Mouse (Mus musculus): ENCODE results near the gene Nrg3. TPM values are rescaled to one million over a fixed set of nuclear protein-coding genes. Genes with fewer than 3 reads are reported as not detected.

Nrg3 gene
- polyA plus RNA-seq, 1 experiment from 2014 or later: 0.49 TPM

DNA sequence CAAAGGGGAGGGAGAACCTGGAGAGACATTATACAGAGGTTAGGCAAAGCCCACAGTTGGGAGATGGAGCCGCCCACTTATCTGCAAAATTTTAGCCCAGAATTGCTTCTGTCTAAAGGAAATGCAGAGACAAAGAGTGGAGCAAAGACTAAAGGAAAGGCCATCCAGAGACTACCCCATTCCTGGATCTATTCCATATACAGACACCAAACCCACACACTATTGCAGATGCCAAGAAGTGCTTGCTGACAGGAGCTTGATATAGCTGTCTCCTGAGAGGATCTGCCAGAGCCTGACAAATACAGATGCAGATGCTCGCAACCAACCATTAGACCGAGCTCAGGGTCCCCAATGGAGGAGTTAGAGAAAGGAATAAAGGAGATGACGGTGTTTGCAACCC is 637.9 kb downstream of the Nrg3 start:
- WGBS: 81% methylated on average over 4 of the region's 4 CpGs
- H3K9ac ChIP-seq (ENCODE audit: low read depth, low read length): no peak overlapping the region
- H3K27me3 ChIP-seq (replicated peaks; ENCODE audit: control insufficient read depth, insufficient read depth, low read length): no peaks in the 10 kb centered on the region
- no peak overlapping the region for H3K4me3 ChIP-seq (ENCODE audit: low read depth, low read length)
- ATAC-seq (ENCODE audit: low read depth) (no peak), DNase-seq (ENCODE audit: low spot score) (no peak)
- H3K9me3 ChIP-seq (ENCODE audit: control insufficient read depth, low read length): no peaks in the 10 kb centered on the region
- no peak overlapping the region for H3K4me2 ChIP-seq (ENCODE audit: low read depth, low read length)
- H3K36me3 ChIP-seq (ENCODE audit: control insufficient read depth, insufficient read depth, low read length): no peaks in the 10 kb centered on the region
- H3K27ac ChIP-seq (replicated peaks; ENCODE audit: low read depth, low read length): no peak overlapping the region
- no peaks in the 10 kb centered on the region for H3K4me1 ChIP-seq (ENCODE audit: control insufficient read depth, insufficient read depth, low read length)

GRCm38 (mm10) chr14:38824891-38825290 is 648.0 kb downstream of the Nrg3 start:
- no peaks in the 10 kb centered on the region for H3K27me3 ChIP-seq (replicated peaks; ENCODE audit: control insufficient read depth, insufficient read depth, low read length)
- H3K27ac ChIP-seq (replicated peaks; ENCODE audit: low read depth, low read length): no peak overlapping the region
- ATAC-seq (ENCODE audit: low read depth): no peak
- H3K9ac ChIP-seq (ENCODE audit: low read depth, low read length): no peak overlapping the region
- H3K4me3 ChIP-seq (ENCODE audit: low read depth, low read length): no peak overlapping the region
- H3K9me3 ChIP-seq (ENCODE audit: control insufficient read depth, low read length): no peaks in the 10 kb centered on the region
- H3K4me1 ChIP-seq (ENCODE audit: control insufficient read depth, insufficient read depth, low read length): no peaks in the 10 kb centered on the region
- DNase-seq (ENCODE audit: low spot score): peak; percentile 1
- no peaks in the 10 kb centered on the region for H3K36me3 ChIP-seq (ENCODE audit: control insufficient read depth, insufficient read depth, low read length)
- no peak overlapping the region for H3K4me2 ChIP-seq (ENCODE audit: low read depth, low read length)
- WGBS: 67% methylated on average over 1 of the region's 1 CpGs

DNA sequence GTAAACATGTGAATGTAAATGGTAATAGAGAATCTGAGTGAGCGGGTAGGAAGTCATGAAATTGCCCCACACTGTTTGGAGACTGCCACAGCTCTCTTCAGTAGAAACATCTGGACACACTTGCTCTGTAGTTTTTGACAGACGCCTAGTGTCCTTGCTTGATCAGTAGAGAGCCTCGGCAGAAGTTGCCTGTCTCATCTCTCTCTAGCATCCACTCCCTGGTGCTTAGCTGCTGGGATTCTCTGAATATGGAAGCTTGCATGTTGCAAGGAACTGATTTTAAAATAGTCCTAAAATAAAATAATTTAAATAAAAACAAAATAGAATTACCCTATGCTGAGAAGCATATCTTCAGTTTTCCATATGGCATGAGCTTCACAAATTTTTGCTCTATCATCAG is 675.9 kb downstream of the Nrg3 start:
- 72% methylated on average over 3 of the region's 3 CpGs for WGBS

GRCm38 (mm10) chr14:38775291-38776116 is 697.4 kb downstream of the Nrg3 start:
- DNase-seq (ENCODE audit: low spot score) (no peak), ATAC-seq (ENCODE audit: low read depth) (no peak)
- Histone ChIP-seq H3K4me1 (ENCODE audit: control insufficient read depth, insufficient read depth, low read length) (no peaks in the 10 kb centered on the region), H3K4me3 (ENCODE audit: low read depth, low read length) (no peak overlapping the region), H3K9ac (ENCODE audit: low read depth, low read length) (no peak overlapping the region), H3K9me3 (ENCODE audit: control insufficient read depth, low read length) (no peaks in the 10 kb centered on the region), H3K4me2 (ENCODE audit: low read depth, low read length) (no peak overlapping the region), H3K27me3 (replicated peaks; ENCODE audit: control insufficient read depth, insufficient read depth, low read length) (no peaks in the 10 kb centered on the region), H3K27ac (replicated peaks; ENCODE audit: low read depth, low read length) (no peak overlapping the region), H3K36me3 (ENCODE audit: control insufficient read depth, insufficient read depth, low read length) (no peaks in the 10 kb centered on the region)
- WGBS: 80% methylated on average over 5 of the region's 5 CpGs

More for the DNA sequence above, 675.9 kb downstream of the Nrg3 start:
- Histone ChIP-seq H3K27me3 (replicated peaks; ENCODE audit: control insufficient read depth, insufficient read depth, low read length) (no peaks in the 10 kb centered on the region), H3K9me3 (ENCODE audit: control insufficient read depth, low read length) (no peaks in the 10 kb centered on the region), H3K9ac (ENCODE audit: low read depth, low read length) (no peak overlapping the region), H3K36me3 (ENCODE audit: control insufficient read depth, insufficient read depth, low read length) (no peaks in the 10 kb centered on the region), H3K27ac (replicated peaks; ENCODE audit: low read depth, low read length) (no peak overlapping the region), H3K4me1 (ENCODE audit: control insufficient read depth, insufficient read depth, low read length) (no peaks in the 10 kb centered on the region), H3K4me3 (ENCODE audit: low read depth, low read length) (no peak overlapping the region), H3K4me2 (ENCODE audit: low read depth, low read length) (no peak overlapping the region)
- ATAC-seq (ENCODE audit: low read depth) (no peak), DNase-seq (ENCODE audit: low spot score) (no peak)

DNA sequence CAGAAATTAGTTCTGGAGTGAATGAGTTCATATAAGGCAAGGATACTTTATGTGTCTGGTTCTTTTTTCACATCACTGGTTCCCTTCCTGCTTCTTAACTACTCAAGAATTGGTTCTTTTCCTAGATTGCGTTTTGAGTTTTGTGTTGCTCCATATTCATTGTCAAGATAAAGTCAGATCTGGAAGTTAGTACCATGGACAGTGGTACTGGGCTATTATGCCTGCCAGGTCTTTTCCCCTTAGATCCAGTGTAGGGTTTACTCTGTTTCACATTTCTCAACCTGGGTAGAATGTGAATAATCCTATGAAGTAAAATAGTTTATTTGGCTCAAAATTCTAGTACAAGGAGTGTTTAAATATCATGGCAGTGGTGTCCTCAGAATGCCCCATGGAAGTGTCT is 698.1 kb downstream of the Nrg3 start:
- no peak overlapping the region for H3K4me3 ChIP-seq (ENCODE audit: low read depth, low read length)
- no peak overlapping the region for H3K9ac ChIP-seq (ENCODE audit: low read depth, low read length)
- no peaks in the 10 kb centered on the region for H3K27me3 ChIP-seq (replicated peaks; ENCODE audit: control insufficient read depth, insufficient read depth, low read length)
- peak; percentile 45 for DNase-seq (ENCODE audit: low spot score)
- 64% methylated on average over 1 of the region's 1 CpGs for WGBS
- no peak overlapping the region for H3K27ac ChIP-seq (replicated peaks; ENCODE audit: low read depth, low read length)
- H3K9me3 ChIP-seq (ENCODE audit: control insufficient read depth, low read length): no peaks in the 10 kb centered on the region
- no peak overlapping the region for H3K4me2 ChIP-seq (ENCODE audit: low read depth, low read length)
- H3K36me3 ChIP-seq (ENCODE audit: control insufficient read depth, insufficient read depth, low read length): no peaks in the 10 kb centered on the region
- H3K4me1 ChIP-seq (ENCODE audit: control insufficient read depth, insufficient read depth, low read length): no peaks in the 10 kb centered on the region
- ATAC-seq (ENCODE audit: low read depth): no peak

DNA sequence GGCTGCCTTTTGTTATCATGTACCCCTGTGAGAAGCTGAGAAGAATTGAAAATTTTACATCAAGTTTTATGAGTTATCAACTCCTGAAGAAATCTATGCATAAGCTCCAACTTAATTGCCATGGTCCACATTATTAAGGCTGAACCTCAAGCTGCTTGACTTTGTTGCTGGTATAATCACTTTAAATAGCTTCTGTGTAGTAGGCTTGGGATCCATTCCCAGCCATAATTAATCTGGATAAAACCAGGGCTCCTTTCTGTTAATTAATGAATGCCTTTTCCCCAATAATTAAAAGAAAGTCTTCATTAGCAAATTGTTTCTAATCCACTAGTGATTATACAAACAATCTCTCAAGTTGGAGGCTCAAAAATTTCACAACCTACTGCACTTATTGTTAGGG is 742.4 kb downstream of the Nrg3 start:
- Histone ChIP-seq H3K4me2 (ENCODE audit: low read depth, low read length) (no peak overlapping the region), H3K9ac (ENCODE audit: low read depth, low read length) (no peak overlapping the region), H3K27me3 (replicated peaks; ENCODE audit: control insufficient read depth, insufficient read depth, low read length) (no peaks in the 10 kb centered on the region), H3K4me1 (ENCODE audit: control insufficient read depth, insufficient read depth, low read length) (no peaks in the 10 kb centered on the region), H3K36me3 (ENCODE audit: control insufficient read depth, insufficient read depth, low read length) (no peaks in the 10 kb centered on the region), H3K27ac (replicated peaks; ENCODE audit: low read depth, low read length) (no peak overlapping the region), H3K4me3 (ENCODE audit: low read depth, low read length) (no peak overlapping the region), H3K9me3 (ENCODE audit: control insufficient read depth, low read length) (no peaks in the 10 kb centered on the region)
- ATAC-seq (ENCODE audit: low read depth): no peak
- no peak for DNase-seq (ENCODE audit: low spot score)

GRCm38 (mm10) chr14:38703894-38704293 is 769.0 kb downstream of the Nrg3 start:
- Histone ChIP-seq H3K27ac (replicated peaks; ENCODE audit: low read depth, low read length) (no peak overlapping the region), H3K9ac (ENCODE audit: low read depth, low read length) (no peak overlapping the region), H3K9me3 (ENCODE audit: control insufficient read depth, low read length) (no peaks in the 10 kb centered on the region), H3K36me3 (ENCODE audit: control insufficient read depth, insufficient read depth, low read length) (no peaks in the 10 kb centered on the region), H3K4me1 (ENCODE audit: control insufficient read depth, insufficient read depth, low read length) (no peaks in the 10 kb centered on the region), H3K4me3 (ENCODE audit: low read depth, low read length) (no peak overlapping the region), H3K4me2 (ENCODE audit: low read depth, low read length) (no peak overlapping the region), H3K27me3 (replicated peaks; ENCODE audit: control insufficient read depth, insufficient read depth, low read length) (no peaks in the 10 kb centered on the region)
- no peak for ATAC-seq (ENCODE audit: low read depth)
- WGBS: 42% methylated on average over 4 of the region's 4 CpGs
- no peak for DNase-seq (ENCODE audit: low spot score)

GRCm38 (mm10) chr14:38702596-38703393 is 770.1 kb downstream of the Nrg3 start:
- ATAC-seq (ENCODE audit: low read depth) (no peak), DNase-seq (ENCODE audit: low spot score) (no peak)
- no peaks in the 10 kb centered on the region for H3K4me1 ChIP-seq (ENCODE audit: control insufficient read depth, insufficient read depth, low read length)
- no peaks in the 10 kb centered on the region for H3K9me3 ChIP-seq (ENCODE audit: control insufficient read depth, low read length)
- no peaks in the 10 kb centered on the region for H3K27me3 ChIP-seq (replicated peaks; ENCODE audit: control insufficient read depth, insufficient read depth, low read length)
- no peak overlapping the region for H3K27ac ChIP-seq (replicated peaks; ENCODE audit: low read depth, low read length)
- H3K9ac ChIP-seq (ENCODE audit: low read depth, low read length): no peak overlapping the region
- H3K4me2 ChIP-seq (ENCODE audit: low read depth, low read length): no peak overlapping the region
- WGBS: 72% methylated on average over 9 of the region's 9 CpGs
- H3K4me3 ChIP-seq (ENCODE audit: low read depth, low read length): no peak overlapping the region
- H3K36me3 ChIP-seq (ENCODE audit: control insufficient read depth, insufficient read depth, low read length): no peaks in the 10 kb centered on the region

Measured in embryonic facial prominence, embryonic 14.5 days (tissue).